Mouse (Mus musculus) megakaryocyte-erythroid progenitor cell, adult 5-6 weeks (primary cell): ENCODE results near the gene Mettl7a1. TPM values are rescaled to one million over a fixed set of nuclear protein-coding genes. Genes with fewer than 3 reads are reported as not detected.
"Not testable (repeated sequence)": the region's sequence is repeated elsewhere in the genome, so short reads cannot be mapped to it uniquely, and the experiment has no call there.

Experiments
- ATAC-seq: replicated peaks from 2 replicates; pipeline ENCODE4 v1.8.0; 2016; ENCODE audit warnings: mild to moderate bottlenecking, inconsistent platforms; ENCODE audit not compliant: severe bottlenecking, poor library complexity, low FRiP score, low TSS enrichment
- total RNA-seq, 2 experiments: library from RNA; stranded (forward) in 1 of 2; stranded (reverse) in 1 of 2; fragments of 200-1000, 215-1000 nt in 1 of 2; fragments of >200 nt in 1 of 2; fragmentation: Nextera tagmentation in 1 of 2; gene quantifications; 2 replicates each; pipeline ENCODE4 v1.2.3; 2014 to 2017

Mettl7a1 gene
- total RNA-seq, 2 experiments from 2014 or later: 45.1 to 65.6 TPM

DNA sequence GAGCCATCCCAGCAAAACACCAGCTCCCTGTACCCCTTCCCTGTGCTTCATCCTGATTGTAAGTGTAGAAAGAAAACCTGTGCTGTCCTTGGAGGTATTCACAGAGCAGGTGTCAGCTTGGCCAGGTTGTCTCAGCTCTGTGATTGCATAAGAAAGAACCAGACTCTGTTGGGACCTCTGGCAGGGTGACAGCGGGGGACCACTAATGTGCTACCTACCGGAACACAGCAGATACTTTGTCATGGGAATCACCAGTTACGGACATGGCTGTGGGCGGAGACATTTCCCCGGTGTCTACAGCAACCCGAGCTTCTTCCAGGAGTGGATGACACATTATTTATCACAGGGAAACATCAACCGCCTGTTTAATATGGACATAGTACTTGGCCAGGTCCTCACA lies 11.6 kb upstream of the Mettl7a1 start:
- no peak for ATAC-seq

DNA sequence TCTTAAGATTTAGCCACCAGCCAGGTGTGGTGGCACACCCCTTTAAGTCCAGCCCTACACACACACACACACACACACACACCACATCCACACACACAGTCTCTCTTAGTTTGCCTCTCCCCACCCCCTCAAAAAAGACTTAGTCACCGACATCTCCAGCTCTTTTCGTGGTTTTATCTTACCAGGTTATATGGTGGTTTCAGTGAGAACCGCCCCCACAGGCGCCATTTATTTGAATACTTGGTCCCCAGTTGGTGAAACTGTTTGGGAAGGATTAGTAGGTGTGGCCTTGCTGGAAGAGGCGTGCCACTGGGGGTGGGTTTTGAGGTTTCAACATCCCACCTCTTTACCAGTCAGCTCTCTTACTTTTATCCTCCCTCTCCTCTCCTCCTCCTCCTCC lies 6.1 kb upstream of the Mettl7a1 start:
- no peak for ATAC-seq

- ATAC-seq: no peak
Observed at GRCm38 (mm10) chr15:100300499-100300898, 3.4 kb upstream of the Mettl7a1 start.

DNA sequence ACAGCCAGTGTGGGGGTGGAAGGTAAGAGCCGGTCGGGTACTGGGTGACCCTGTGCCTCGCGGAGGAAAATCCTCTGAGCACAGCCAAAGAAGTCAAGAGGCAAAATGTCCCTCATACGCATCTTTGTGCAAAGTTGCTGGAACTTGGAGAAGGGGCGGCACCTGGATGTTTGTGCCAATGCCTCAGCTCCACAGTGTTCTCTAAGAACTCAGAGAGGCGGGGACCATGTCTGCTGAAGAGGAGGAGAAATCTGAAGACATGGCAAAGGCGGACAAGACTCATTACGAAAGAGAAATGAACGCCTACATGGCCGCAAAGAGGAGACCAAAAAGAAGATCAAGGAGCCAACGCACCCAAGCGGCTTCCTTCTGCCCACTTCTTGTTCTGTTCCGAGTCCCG lies 2.4 kb upstream of the Mettl7a1 start:
- ATAC-seq: no peak

DNA sequence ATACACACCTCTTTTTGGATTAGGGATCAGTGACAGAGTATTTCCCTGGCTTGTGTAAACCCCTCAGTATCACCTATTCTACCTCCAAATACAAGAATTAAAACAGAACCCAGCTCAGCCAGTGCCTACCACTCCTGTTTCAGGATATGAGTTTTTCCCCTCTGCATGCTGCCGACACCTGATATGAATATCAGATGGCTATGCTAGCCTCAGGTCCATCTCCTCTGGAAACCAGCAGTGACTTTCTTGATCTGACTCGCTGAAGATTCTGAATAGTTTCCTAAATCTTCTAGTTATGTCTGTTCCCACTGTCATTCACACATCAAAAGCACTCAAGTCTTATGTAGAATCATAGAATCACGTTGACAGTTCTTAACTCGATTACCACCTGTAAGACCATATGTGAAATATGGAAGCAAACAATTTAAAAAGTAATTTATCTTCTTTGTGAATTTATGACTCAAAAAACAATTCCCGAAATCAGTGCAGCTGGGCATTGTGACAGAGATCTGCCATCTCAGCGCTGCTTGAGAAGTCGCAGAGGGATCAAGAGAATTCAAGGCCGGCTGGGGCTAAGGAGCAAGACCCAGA lies 417 bp upstream of the Mettl7a1 start:
- ATAC-seq: 0 out of 2 replicates have a peak, but pooled peaks have one; percentile 15

GRCm38 (mm10) chr15:100306201-100306600 lies 2.3 kb downstream of the Mettl7a1 start:
- no peak for ATAC-seq

- ATAC-seq: peak; percentile 48
Observed at GRCm38 (mm10) chr15:100307438-100308096, 3.6 kb downstream of the Mettl7a1 start.

DNA sequence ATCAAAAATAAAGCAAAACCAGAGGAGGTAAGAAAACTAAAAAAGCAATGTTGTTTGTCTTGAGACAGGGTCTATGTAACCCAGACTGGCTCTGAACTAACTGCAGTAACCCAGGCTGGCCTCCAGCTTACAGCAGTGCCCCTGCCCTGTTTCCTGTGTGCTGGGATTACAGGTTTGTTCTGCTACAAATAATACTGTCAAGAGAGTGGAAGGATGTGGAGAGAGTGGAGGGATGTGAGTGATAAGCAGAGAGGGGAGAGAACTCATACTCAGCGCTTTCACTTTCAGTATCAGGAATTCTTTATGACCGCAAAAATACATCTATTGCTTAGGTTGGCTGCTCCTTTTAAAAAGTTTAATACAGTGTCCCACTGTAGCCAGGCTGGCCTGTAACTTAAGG lies 8.4 kb downstream of the Mettl7a1 start:
- ATAC-seq: peak; percentile 45

DNA sequence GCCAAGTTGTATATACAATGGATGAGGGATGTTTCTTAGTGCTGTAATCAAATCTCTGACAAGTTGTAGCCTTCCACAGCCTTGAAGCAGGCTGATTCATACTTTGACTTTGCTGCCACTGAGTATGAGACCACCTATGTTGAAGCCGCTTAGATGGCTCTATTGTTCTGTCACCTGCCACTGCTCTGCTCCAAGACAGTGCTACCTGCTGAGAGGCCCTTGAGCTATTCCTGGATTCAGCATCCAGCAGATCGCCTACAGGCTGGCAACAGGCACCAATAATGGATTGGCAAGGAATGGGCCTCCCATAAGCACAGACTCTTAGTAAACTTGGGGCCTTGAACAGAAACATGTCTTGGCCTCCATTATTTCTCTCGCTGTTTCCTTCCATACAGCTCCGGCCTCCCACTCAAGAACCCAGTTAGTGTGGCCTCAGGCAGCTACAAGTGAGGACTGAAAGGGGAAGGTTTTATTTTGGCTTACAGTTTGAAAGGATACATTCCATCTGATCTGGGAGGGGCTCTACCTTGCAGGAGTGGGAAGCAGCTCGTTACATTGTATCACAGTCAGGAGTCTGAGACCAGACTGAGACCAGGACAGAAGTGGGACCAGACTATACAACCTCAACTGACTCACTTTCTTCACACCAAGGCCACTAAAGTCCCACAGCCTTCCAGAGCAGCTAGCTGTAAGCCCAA lies 10.7 kb downstream of the Mettl7a1 start:
- ATAC-seq: no peak

DNA sequence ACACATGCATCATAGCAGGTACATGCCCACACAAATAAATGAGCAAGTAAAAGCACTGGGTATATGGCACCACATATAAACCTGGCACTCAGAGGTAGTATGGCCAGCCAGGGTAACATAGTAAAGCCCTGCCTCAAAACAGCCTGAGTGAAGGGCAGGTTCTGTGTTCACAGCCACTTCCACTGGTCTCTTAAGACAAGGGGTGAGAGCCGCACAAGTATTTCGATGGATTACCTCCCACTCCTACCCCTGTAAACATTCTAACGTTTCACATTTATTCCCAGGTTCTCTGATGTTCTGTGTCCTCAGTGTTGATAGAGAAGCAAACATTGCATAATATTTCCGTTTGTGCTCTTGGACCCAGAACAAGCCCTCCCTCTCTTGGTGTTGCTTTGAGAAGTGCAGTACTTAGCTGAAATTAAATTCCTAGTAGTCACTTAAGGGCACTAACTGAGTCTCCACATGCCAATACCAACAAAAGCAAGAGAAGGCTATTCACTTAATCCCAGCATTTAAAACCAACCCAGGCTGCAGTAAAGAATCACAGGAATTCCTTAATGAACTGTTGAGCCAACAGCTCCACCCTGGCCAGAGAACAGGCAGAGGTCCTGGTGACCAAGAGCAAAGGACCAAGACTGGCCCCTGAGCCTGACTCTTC lies 14.2 kb downstream of the Mettl7a1 start:
- not testable (repeated sequence) for ATAC-seq

DNA sequence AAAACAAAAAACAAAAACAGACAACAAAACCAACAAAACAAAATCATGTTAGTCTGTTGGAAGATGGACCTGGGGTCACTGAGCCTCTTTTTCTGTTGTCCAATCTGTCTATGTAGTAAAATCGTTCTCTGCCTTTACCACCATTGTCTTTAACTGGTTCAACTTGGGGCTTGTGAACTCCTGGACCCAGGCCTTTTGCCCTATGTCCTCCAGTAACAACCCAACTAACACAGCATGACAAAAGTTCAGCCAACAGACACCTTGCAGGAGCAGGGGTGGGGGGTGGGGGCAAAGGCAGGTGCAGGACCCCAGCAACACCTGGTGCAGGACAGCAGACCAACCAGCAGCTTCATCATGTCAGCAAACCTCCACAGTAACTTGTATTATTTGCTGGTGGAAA lies 15.9 kb downstream of the Mettl7a1 start:
- ATAC-seq: no peak

DNA sequence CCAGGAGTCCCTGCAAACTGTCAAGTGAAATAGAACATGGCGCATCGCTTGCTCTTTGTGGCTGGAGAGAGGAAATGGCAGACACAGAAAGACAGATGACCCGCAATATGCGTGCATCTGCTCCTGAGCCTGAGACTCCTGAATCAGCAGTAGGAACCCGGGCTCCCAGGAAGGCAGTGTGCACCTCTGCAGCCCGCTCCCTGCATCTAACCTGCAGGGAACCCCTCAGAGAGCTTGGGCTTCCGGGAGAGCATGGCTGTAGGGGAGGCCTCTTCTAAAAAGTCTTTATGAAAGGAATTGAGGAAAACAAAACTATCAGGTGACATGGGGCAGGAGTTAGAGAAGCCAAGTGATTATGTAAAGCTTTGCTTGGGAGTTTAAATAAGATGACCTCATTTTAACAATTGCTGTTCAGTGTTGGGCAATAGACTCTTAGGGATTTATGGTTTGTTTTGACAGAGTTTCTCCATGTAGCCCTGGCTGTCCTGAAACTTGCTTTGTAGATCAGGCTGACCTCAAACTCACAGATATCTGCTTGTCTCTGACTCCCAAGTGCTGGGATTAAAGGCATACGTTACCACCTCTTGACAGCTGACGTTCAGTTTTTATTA lies 16.5 kb downstream of the Mettl7a1 start:
- ATAC-seq: no peak

DNA sequence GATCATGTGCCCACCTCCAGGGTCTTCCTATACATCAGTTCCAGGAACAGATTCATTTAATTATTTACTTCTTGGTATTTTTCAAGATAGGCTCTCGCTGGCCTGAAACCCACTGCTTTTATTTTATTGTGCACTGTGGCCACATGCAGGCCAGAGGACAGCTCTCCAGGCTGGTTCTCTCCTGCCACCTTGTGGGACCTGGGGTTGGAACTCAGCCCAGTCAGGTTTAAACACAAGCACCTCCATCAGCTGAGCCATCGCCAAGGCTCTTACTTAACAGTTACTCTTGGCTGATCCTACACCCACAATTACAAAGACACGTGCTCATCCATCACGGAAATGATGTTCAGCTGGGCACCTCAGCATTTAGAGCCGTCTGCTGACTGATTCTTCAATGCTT lies 17.2 kb downstream of the Mettl7a1 start:
- no peak for ATAC-seq

DNA sequence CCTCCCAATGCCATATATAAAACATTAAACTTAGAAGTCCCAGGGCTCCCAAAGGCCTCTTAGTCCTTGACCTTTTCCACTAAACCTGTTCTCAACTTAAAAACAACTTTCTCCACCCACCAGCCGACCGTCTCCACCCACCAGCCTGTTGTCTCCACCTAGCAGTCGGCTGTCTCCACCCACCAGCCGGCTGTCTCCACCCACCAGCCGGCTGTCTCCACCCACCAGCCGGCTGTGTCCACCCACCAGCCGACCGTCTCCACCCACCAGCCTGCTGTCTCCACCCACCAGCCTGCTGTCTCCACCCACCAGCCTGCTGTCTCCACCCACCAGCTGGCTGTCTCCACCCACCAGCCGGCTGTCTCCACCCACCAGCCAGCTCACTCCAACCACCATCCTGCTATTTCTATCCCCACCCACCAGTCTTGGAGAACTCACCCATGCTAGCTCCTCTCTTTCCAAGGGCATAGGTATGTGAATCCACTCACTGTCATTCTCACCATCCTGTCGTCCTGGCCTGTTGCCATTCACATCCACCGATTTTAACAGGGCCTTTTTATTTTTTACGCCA lies 20.2 kb downstream of the Mettl7a1 start:
- peak; percentile 97 for ATAC-seq

GRCm38 (mm10) chr15:100325235-100325634 lies 21.3 kb downstream of the Mettl7a1 start:
- ATAC-seq: no peak

GRCm38 (mm10) chr15:100328089-100328488 lies 24.1 kb downstream of the Mettl7a1 start:
- not testable (repeated sequence) for ATAC-seq

DNA sequence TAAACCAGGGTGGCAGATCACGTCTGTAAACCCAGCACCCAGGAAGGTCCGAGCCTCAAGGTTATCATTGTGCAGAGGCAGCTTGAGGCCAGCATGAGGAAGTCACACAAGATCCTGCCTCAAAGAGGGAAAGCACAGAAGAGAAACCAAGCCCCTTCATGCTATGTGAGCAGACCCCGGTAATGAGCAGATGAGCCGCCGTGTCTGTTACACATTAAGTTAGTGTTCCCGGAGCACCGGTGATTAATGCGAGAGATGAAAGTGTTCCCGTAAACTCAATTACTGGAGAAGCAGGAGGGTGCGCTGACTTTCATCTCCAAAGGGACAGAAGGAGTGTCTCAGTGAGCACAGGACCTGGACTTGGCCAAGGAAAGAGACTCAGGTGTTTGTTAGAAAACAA lies 25.4 kb downstream of the Mettl7a1 start:
- not testable (repeated sequence) for ATAC-seq

- no peak for ATAC-seq
Observed at GRCm38 (mm10) chr15:100330739-100331138, 26.8 kb downstream of the Mettl7a1 start.

DNA sequence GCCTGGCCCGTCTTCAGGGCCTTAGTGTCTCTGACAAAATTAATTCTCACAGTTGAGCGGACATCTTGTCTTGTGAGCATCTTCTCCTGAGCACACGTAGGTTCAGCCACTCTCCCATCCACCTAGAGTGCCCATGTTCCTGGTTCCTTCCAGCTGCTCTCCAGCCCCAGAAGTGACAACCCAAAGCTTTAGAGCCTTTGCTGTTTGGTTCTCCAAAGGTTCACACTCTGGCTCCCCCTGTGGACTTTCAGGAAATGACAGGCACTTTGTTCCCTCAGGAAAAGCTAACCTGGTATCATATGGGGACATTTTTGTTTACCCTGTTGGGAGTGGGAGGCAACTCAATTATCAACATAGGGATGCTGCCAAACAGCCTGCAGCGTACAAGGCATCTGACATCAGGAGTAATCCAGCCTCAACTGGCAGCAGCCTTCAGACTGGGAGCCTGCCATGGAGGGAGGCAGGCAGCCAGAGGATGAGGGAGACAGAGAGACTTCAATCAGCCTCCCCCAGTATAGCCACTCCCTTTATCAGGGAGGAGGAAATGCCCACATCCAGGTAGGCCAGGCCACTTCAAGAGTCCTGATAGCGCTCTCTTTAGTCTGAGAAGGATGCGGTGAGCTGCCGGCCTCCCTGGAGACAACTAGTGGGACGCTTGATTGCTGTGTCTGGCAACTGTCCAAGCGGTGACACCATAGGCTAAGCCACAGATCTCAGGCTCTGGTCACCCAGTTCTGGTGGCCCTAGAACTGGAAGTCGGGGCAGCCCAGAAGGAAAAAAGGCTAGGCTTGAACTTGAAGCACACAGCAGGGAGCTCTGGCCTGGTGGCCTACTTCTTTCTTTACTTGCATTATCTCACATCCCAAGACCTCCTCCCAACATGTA lies 28.4 kb downstream of the Mettl7a1 start:
- peak; percentile 81 for ATAC-seq
